Mouse (Mus musculus): ENCODE measurements around the gene Hoxb6.

DNA sequence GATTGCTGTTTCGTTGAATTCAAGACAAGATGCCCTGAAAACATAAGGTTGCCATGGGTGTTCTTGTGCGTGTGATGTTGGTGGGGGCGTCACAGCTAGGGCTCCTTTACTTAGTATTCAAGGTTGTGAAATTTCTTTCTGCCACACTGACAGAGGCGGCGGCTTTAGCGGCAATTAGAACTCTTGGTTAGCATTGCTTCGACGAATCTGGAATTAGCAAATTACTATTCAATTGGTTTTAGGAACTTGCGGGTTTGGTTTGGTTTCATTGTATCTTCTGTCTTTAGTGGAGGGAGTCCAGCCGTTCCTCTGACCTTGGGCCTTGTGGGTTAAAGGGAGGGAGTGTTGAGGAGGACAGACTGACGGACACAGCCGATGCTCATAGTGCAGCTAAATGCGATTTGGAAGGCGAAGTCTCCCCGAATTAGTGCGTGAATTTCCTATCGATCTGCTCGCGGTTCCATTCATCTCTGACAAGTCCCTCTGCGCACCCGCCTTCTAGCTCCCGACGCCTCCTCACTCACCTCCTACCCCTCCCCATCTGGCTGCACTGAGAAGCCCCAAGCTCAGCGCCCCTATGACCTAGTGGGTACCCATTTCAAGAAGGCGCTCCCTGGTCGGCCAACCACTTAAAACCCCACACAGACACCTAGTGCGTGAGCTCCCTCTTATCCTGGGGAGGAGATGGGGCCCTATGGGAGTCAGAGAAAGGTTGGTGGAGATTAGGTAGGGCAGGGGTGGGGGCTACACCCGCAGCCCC is 25.5 kb downstream of the Hoxb6 start, which contains the start of gene Hoxb4:
- TF ChIP-seq MYOD1 (IDR thresholded peaks at IDR 0.05; ENCODE audit: control insufficient read depth in 1 of 3, insufficient read length in 2 of 3, low read depth in 2 of 3) (no peak), E2F4 (IDR thresholded peaks at IDR 0.05; ENCODE audit: insufficient read depth) (no peak), CEBPB (IDR thresholded peaks at IDR 0.05; ENCODE audit: insufficient read depth, poor library complexity, severe bottlenecking) (no peak), TCF12 (IDR thresholded peaks at IDR 0.05; ENCODE audit: insufficient read depth, poor library complexity, severe bottlenecking) (no peak)
